Mouse (Mus musculus) megakaryocyte-erythroid progenitor cell, adult 5 weeks (primary cell): Measurements from ENCODE around the gene Zfp352. TPM values are rescaled to one million over a fixed set of nuclear protein-coding genes. Genes with fewer than 3 reads are reported as not detected.

Experiments
- polyA plus RNA-seq: library from polyadenylated mRNA; stranded (reverse); fragments of >175 nt; gene quantifications from 2 replicates; pipeline ENCODE4 v1.2.3, GENCODE M21; 2012

The Zfp352 gene
- polyA plus RNA-seq = not detected in 2 replicates

GRCm38 (mm10) chr4:90218520-90218919, at the start of gene Zfp352:
TSS of gene Zfp352 (plus strand) at chr4:90218820.

